Mouse (Mus musculus) heart, postnatal 0 days (tissue): ENCODE data around the gene Vps37d.

Experiments
- CTCF ChIP-seq: IDR thresholded peaks from 2 replicates; pipeline ENCODE4 v1.5.1; 2016; ENCODE audit warnings: antibody characterized with exemption, control low read depth, low read depth
- EP300 ChIP-seq: IDR thresholded peaks from 2 replicates; pipeline ENCODE4 v1.6.1; 2016; ENCODE audit warnings: antibody characterized with exemption, low read depth

DNA sequence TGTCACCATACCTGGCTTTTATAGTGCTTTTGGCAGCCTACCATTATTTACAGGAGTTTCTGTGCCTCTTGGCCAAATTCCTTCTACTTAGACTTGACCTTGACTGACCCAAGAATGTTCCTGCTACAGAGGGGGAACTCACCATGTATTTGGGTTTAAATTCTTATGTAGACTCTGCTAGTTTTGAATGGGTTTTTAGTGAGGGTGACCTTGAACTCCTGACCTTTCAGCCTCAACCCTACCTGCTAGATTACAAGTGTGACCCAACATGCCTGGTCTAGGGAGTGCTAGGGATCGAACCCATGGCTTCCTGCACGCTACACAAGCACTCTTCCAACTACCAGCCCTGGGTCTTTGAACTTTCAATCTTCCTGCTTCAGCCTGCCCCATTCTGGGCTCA, 6.0 kb downstream of the Vps37d start:
- TF ChIP-seq CTCF (no peak), EP300 (no peak)
